ENCODE assay signal across 10 mouse cellular contexts in genomic region chr14:26303111-26303510, GRCm38 (mm10). TPM values are rescaled to one million over a fixed set of nuclear protein-coding genes. Genes with fewer than 3 reads are reported as not detected.
A peak's percentile ranks its signal among the peaks of the same experiment; 100 is the strongest.
DNase-seq lines count a peak whose midpoint lies in the region; ATAC-seq and TF ChIP-seq lines count a peak whose summit lies in the region.
"Had no signal": no experiment of that assay in that cellular context is flagged by ENCODE, and none has a peak within 500 bp of the region (broad histone marks: within the 10 kb centered on the region; RNA-seq: fewer than 3 reads in every experiment).

No protein-coding gene starts in this region.

- no peaks in the 10 kb centered on the region for H3K9me3 ChIP-seq in embryonic facial prominence, embryonic 10.5 days
- no peaks in the 10 kb centered on the region for H3K9me3 ChIP-seq in intestine, embryonic 14.5 days (ENCODE audit: control insufficient read depth, low read length)
- H3K9me3 ChIP-seq: embryonic facial prominence, embryonic 13.5 days had no signal

- no peak for TF ChIP-seq POLR2A in liver, adult 2 months (IDR thresholded peaks at IDR 0.05; ENCODE audit: extremely low read depth, insufficient read depth, low read length)

- no peaks in the 10 kb centered on the region for H3K79me2 ChIP-seq in liver, adult 2 months (ENCODE audit: control insufficient read depth, insufficient read depth, low read length)

- no peaks in the 10 kb centered on the region for H3K27me3 ChIP-seq in liver, adult 2 months (ENCODE audit: control insufficient read depth, insufficient read depth, low read length)
- no peaks in the 10 kb centered on the region for H3K27me3 ChIP-seq in embryonic facial prominence, embryonic 10.5 days (replicated peaks; ENCODE audit: low read depth, poor library complexity, severe bottlenecking)
- H3K27me3 ChIP-seq in intestine, embryonic 14.5 days (replicated peaks; ENCODE audit: control insufficient read depth, insufficient read depth, low read length), result no peaks in the 10 kb centered on the region
- H3K27me3 ChIP-seq: embryonic facial prominence, embryonic 13.5 days had no signal

- no peaks in the 10 kb centered on the region for H3K4me1 ChIP-seq in liver, adult 2 months (ENCODE audit: control insufficient read depth, insufficient read depth, low read length)
- H3K4me1 ChIP-seq in embryonic facial prominence, embryonic 10.5 days, result no peaks in the 10 kb centered on the region
- no peaks in the 10 kb centered on the region for H3K4me1 ChIP-seq in intestine, embryonic 14.5 days (replicated peaks; ENCODE audit: control insufficient read depth, insufficient read depth, low read length)
- H3K4me1 ChIP-seq: embryonic facial prominence, embryonic 13.5 days had no signal

- no peak overlapping the region for H3K27ac ChIP-seq in liver, adult 2 months (replicated peaks; ENCODE audit: insufficient read depth, low read depth, low read length)
- H3K27ac ChIP-seq in embryonic facial prominence, embryonic 10.5 days (replicated peaks), result no peak overlapping the region
- H3K27ac ChIP-seq in intestine, embryonic 14.5 days (ENCODE audit: low read depth), result no peak overlapping the region
- H3K27ac ChIP-seq: embryonic facial prominence, embryonic 13.5 days had no signal

- H3K4me3 ChIP-seq in liver, adult 2 months (ENCODE audit: insufficient read depth, low read depth, low read length), result no peak overlapping the region
- H3K4me3 ChIP-seq in embryonic facial prominence, embryonic 10.5 days, result no peak overlapping the region
- no peak overlapping the region for H3K4me3 ChIP-seq in intestine, embryonic 14.5 days (ENCODE audit: low read depth, low read length)
- H3K4me3 ChIP-seq: embryonic facial prominence, embryonic 13.5 days; myocyte had no signal

- no peaks in the 10 kb centered on the region for H3K36me3 ChIP-seq in liver, adult 2 months (ENCODE audit: control insufficient read depth, insufficient read depth, low read length)
- H3K36me3 ChIP-seq in embryonic facial prominence, embryonic 10.5 days (replicated peaks), result no peaks in the 10 kb centered on the region
- H3K36me3 ChIP-seq in intestine, embryonic 14.5 days (ENCODE audit: control insufficient read depth, insufficient read depth, low read length), result no peaks in the 10 kb centered on the region
- H3K36me3 ChIP-seq: embryonic facial prominence, embryonic 13.5 days had no signal

- no peak for ATAC-seq in intestine, embryonic 14.5 days (replicated peaks; ENCODE audit: low FRiP score, low TSS enrichment, low read depth)

- intact Hi-C loops in left cerebral cortex, postnatal 25 days (cut with DNase I), result no loop called here

- H3K4me2 ChIP-seq in intestine, embryonic 14.5 days (ENCODE audit: low read length), result no peak overlapping the region
- H3K4me2 ChIP-seq: embryonic facial prominence, embryonic 13.5 days had no signal

- no peak overlapping the region for H3K9ac ChIP-seq in liver, adult 2 months (ENCODE audit: low read depth, low read length)
- no peak overlapping the region for H3K9ac ChIP-seq in intestine, embryonic 14.5 days (ENCODE audit: low read length)
- H3K9ac ChIP-seq: embryonic facial prominence, embryonic 13.5 days had no signal

- peak; percentile 57 for DNase-seq in liver, adult 2 months (ENCODE audit: extremely low read depth, low read depth, low spot score)
- DNase-seq in liver (no peak), R1 (ENCODE audit: low read depth, low spot score) (peak; percentile 73)
- DNase-seq in embryonic facial prominence, embryonic 10.5 days (ENCODE audit: low spot score), result peak; percentile 50
- DNase-seq in intestine, embryonic 14.5 days (ENCODE audit: low spot score), result peak; percentile 70
- DNase-seq in left cerebral cortex, postnatal 25 days (ENCODE audit: low spot score in 2 of 2), result peak; percentile 76 to 90
- peak; percentile 48 for DNase-seq in retina, adult 2 months (ENCODE audit: low read depth, low spot score)
- DNase-seq in spleen, adult 12 weeks (ENCODE audit: low spot score), result no peak

- TF ChIP-seq CTCF in liver, adult 2 months (IDR thresholded peaks at IDR 0.05; ENCODE audit: low read depth, low read length), result no peak

- WGBS in liver, adult 2 months, result 30% methylated on average over 2 of the region's 2 CpGs
- WGBS in embryonic facial prominence, embryonic 10.5 days, result 35% methylated on average over 2 of the region's 2 CpGs
- 35% methylated on average over 2 of the region's 2 CpGs for WGBS in intestine, embryonic 14.5 days

RNA-seq across cellular contexts. Expression of gene Duxbl3, which starts 45.3 kb away (rescaled TPM):
- total RNA-seq in liver, adult 2 months (2014; rRNA removed), result not detected in 2 replicates
- not detected in 2 replicates for polyA plus RNA-seq in liver, adult 2 months (2012; rRNA removed)
- 4.5 and 4.7 TPM in 2 replicates for polyA plus RNA-seq in embryonic facial prominence, embryonic 10.5 days (2016; fragmentation: Nextera tagmentation; extraction: Ambion mirVana)
- 0.98 and 2.0 TPM in 2 replicates for polyA plus RNA-seq in intestine, embryonic 14.5 days (2014; fragmentation: Nextera tagmentation; extraction: Ambion mirVana)
- not detected for total RNA-seq in left cerebral cortex, postnatal 25 days (2021)

Comparison
In these comparisons a context has a peak if more than half of its experiments do, and no peak if none do; other contexts are left out.
1. DNase-seq: peak in liver, adult 2 months (single experiment), R1 (single experiment), embryonic facial prominence, embryonic 10.5 days (single experiment), intestine, embryonic 14.5 days (single experiment), left cerebral cortex, postnatal 25 days (2 of 2) and retina, adult 2 months (single experiment); none in liver (single experiment) and spleen, adult 12 weeks (single experiment).